Mouse (Mus musculus): Measurements from ENCODE around the gene Smim24. TPM values are rescaled to one million over a fixed set of nuclear protein-coding genes. Genes with fewer than 3 reads are reported as not detected.

The Smim24 gene
- polyA plus RNA-seq, 2 experiments from 2014 or later = 9.0 to 10.8 TPM

GRCm38 (mm10) chr10:81392270-81392669 is 581 bp upstream of the Smim24 start:
- ATAC-seq = no peak

DNA sequence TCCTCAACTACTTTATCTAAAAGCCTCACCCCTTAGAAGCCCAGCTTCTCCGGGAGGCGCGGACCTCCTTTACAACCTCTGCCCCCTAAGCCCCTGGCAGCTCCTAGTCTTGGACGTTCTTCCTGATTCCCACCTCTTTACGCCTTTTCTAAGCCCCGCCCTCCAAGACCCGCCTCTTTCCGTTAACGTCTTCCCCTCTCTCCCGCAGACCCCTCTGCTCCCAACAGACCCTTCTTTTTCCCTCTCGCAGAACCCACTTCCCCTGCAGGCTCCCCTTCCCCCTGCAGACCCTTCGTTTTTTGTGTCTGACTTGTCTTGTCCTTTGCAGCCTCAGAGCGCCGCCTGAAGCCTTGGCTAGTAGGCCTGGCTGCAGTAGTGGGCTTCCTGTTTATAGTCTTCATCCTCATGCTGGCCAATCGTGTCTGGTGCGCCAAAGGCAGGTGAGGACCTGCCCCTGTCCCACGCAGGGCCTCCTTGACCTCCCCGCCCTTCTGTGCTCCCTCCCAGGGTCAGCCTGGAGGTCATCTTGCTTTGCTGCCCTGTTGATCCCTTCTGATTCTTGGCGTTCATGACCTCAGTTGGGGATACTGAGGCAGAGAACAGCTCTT is 709 bp downstream of the Smim24 start:
- no peak for ATAC-seq

DNA sequence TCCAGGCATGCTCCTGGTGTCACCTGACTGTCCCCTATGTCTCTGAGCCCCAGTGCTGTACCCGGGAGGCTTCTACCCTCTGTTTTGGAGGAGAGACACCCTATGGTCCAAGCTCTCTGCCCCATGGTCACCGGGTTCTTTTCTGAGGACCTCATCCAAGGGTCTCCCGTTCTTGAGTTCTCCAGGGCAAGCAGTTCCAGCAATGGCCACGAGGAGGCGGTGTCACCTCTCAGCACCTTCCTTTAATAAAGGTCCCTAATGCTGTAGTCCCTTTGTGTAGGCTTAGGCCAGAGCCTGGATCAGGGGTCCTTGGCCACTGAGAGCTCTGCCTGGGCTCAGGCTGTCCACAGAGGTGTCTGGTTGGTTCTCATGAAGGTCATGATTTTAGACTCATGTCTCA is 2.3 kb downstream of the Smim24 start:
- ATAC-seq = peak; percentile 79

- no peak for ATAC-seq
Observed at GRCm38 (mm10) chr10:81395865-81396264, 3.0 kb downstream of the Smim24 start.

- ATAC-seq = no peak
Observed at GRCm38 (mm10) chr10:81396749-81397148, 3.9 kb downstream of the Smim24 start.

GRCm38 (mm10) chr10:81399296-81399695 is 6.4 kb downstream of the Smim24 start:
- no peak for ATAC-seq

- no peak for ATAC-seq
Observed at GRCm38 (mm10) chr10:81399798-81400308, 7.0 kb downstream of the Smim24 start.

DNA sequence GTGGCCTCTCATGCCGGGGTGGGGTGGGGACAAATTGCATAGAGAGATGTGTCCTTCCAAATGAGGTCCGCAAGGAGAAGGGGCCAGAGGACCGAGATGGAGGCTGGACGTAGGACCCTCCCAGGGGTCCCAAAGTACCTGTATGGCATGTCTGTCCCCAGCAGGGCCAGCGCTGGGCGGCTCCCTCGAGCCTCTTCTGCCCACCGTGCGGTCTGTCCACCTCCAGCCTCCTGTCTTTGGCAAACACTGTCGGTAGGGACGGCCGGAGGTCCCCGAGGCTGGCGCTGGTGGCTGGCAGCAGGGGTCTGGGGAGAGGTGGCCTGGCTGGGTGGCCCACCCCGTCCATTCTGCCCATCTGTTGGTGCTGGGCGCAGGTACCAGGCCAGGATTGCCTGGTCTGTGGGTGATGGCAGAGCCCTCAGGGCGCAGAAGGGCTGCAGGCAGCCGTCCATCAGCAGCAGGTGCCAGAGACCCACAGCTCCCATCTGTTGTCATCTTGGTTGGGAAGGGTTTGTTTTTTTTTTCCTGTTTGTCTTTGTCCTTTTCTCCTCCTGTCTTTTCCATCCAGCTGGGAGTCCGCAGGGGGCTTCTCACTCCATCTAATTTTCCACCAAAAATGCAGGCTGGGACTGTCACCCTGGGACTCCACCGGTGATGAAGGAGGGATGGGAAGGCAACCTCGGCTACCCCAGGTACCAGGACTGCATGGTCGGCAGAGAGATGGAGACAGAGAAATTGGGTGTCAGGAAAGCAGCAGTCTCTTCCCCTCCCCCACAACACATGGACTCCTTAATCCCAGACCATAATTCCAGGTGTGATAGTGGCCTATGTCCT is 7.7 kb downstream of the Smim24 start:
- ATAC-seq = no peak

DNA sequence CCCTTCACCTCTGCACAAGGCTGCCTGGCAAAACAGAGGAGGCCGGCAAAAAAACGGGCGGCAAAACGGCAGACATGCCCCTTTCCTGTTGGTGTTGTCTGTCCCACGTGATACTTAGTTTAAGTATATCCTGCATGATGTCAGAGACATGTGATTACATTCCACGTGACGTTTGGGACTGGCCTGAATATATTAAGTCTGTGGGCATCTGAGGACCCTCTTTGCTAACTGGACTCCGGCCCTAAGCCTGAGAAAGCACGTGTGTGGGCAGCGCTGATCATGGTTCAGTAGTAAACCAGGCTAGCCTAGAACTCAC is 8.3 kb downstream of the Smim24 start:
- no peak for ATAC-seq

DNA sequence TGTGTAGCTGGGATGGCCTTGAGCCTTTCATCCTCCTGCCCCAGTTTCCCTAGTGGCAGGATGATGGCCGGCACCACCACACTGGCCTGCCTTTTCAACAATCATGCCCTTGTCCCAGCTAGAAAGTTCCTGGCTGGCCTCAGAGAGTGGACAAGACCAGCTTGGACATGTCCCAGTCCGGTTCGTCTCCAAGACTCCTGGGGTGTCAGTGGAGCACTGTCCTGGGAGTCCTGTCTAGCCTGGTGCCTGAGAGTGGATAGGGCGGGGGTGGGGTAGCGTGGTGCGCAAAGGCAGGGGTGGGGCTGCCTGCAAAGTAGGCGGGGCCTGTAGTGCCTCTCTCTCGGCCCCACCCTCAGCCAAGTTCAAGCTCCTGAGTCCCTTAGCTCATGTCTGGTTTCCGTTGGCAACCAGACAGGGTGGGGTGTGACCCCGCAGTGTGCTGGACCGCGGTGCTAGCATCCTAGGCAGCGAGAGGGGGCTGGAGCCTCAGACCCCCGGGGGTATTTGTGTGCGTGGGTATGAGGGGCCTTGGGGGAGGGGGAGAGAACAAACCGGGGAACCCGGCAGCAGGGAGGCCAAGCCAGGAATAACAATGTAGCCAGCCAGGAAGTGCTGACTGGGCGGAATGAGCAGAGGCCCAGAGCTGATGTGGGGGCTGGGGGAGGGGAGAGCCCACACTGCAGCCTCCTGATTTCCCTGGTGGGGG is 8.8 kb downstream of the Smim24 start:
- ATAC-seq = peak; percentile 54

GRCm38 (mm10) chr10:81402227-81402765 is 9.4 kb downstream of the Smim24 start:
- ATAC-seq = no peak

- ATAC-seq = no peak
Observed at GRCm38 (mm10) chr10:81403511-81403910, 10.7 kb downstream of the Smim24 start.

- no peak for ATAC-seq
Observed at GRCm38 (mm10) chr10:81404082-81404481, 11.2 kb downstream of the Smim24 start.

DNA sequence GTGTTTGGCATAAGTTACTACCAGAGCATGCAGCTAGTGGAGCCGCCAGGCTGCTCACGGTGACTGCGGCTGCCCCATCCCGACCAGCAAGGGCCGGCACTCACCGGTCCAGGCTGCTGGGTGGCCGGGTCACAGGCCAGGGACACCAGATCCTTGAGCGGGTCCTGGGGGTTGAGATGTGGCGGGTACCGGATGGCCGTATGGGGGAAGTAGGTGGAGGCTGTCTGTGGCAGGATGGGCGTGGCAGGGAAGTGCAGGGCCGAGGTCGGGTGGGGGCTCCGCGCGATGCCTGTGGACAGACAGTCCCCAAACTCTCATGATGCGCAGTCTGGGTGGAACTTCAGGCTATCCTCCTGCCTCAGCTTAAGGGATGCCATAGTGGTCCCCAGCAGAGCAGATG is 11.9 kb downstream of the Smim24 start:
- no peak for ATAC-seq

DNA sequence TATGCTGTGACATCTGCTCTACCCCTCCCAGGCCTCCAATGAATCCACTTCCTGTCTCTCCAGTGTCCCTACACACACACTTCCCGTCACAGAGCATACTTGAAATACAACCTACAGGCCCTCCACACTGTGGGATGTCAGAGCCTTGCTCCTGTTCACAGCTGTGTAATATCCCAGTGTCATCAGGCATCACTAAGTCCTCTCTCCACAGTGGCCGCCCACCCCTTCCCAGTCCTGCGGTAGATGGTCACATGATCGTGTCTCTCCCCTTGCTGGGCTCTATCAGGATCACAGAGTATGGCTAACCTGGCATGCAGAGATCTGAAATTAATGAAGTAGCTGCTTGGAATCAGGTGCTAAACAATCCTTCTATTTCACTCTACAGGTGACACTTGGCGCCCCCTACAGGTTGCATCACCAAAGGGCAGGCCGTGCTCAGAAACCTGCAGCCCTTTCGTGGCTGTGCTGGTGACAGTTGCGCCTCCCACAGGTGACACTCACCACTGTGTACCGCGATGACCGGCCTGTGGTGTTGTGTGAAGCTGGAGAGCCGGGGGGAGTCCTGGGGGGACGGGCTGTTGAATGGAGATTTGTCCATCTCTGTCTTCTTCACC is 12.8 kb downstream of the Smim24 start:
- peak; percentile 25 for ATAC-seq

- no peak for ATAC-seq
Observed at GRCm38 (mm10) chr10:81406504-81407440, 13.9 kb downstream of the Smim24 start.

GRCm38 (mm10) chr10:81407539-81408423 is 14.9 kb downstream of the Smim24 start:
- ATAC-seq = peak; percentile 89

GRCm38 (mm10) chr10:81408424-81408729 is 15.5 kb downstream of the Smim24 start:
- ATAC-seq = no peak

GRCm38 (mm10) chr10:81408871-81409291 is 16.0 kb downstream of the Smim24 start:
- ATAC-seq = peak; percentile 36

GRCm38 (mm10) chr10:81409330-81409729 is 16.5 kb downstream of the Smim24 start:
- ATAC-seq = no peak

GRCm38 (mm10) chr10:81410350-81410749 is 17.5 kb downstream of the Smim24 start:
- no peak for ATAC-seq
